Mouse (Mus musculus): Measurements from ENCODE around the gene Gng8.

DNA sequence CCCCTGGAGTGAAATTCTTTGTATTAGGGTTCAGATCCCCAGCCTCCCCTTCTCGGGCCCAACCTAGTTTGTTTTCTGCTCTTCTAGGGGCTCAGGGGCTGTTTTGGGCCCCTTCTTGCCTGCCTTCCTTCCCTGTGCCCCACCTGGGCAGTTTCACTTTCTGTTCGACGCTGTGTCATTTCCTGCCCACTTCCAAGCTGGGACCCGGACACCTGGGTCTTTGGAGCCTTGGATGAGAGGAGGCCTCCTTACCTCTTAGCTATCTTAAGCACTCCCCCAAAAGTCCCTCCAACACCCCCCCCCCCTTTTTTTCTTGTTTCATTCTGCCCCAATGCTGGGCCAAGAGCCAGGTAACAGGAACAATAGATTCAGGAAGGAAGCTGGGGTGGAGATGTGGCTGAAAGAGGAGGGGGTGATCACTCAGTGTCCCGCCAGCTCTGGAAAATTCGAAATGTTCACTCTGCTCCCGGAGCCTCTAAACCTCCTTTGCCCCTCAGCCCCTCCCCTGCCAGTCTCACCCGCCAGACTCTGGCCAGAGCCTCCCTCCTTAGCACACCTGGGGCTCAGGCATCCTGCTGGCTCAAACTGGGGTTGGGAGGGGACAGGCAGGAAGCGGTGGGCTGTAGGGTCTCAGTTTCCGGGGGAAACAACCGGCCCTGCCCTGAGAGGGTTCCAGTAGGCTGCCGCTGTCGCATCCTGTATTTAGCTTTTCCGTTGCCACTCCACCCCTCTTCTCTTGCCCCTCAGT, 46.3 kb upstream of the Gng8 start:
- TF ChIP-seq NRF1 (IDR thresholded peaks at IDR 0.05; ENCODE audit: insufficient read depth, low read depth, low read length, poor library complexity, severe bottlenecking) (no peak), BHLHE40 (IDR thresholded peaks at IDR 0.05; ENCODE audit: borderline replicate concordance, low read depth, low read length) (no peak), POLR2A (IDR thresholded peaks at IDR 0.05; ENCODE audit: control insufficient read depth in 1 of 2, insufficient read depth in 1 of 2, low read depth in 1 of 2, low read length in 2 of 2, poor library complexity in 1 of 2) (0 out of 4 replicates have a peak, but pooled peaks of 1 of the 2 experiments have one; percentile 18), CTCF (IDR thresholded peaks at IDR 0.05 in 2 of 3, conservative IDR thresholded peaks at IDR 0.05 in 1 of 3; ENCODE audit: control insufficient read depth in 1 of 3, insufficient read depth in 1 of 3, low read depth in 2 of 3, low read length in 3 of 3, poor library complexity in 1 of 3, severe bottlenecking in 1 of 3) (no peak), ELF1 (IDR thresholded peaks at IDR 0.05; ENCODE audit: low read depth, low read length) (no peak), GABPA (IDR thresholded peaks at IDR 0.05; ENCODE audit: low read depth, low read length) (no peak), CHD1 (IDR thresholded peaks at IDR 0.05; ENCODE audit: low read depth, low read length) (no peak), EP300 (IDR thresholded peaks at IDR 0.05; ENCODE audit: low read depth in 1 of 2, low read length in 2 of 2) (no peak), POLR2AphosphoS5 (IDR thresholded peaks at IDR 0.05; ENCODE audit: borderline replicate concordance, low read depth, low read length) (no peak), TAL1 (IDR thresholded peaks at IDR 0.05; ENCODE audit: low read length) (no peak), MAZ (IDR thresholded peaks at IDR 0.05; ENCODE audit: low read depth, low read length) (no peak), TBP (IDR thresholded peaks at IDR 0.05; ENCODE audit: low read depth, low read length) (no peak), E2F4 (IDR thresholded peaks at IDR 0.05; ENCODE audit: borderline replicate concordance, low read depth, low read length) (no peak), ZMIZ1 (IDR thresholded peaks at IDR 0.05; ENCODE audit: low read depth, low read length) (no peak)

All from MEL (cell line).